Mouse (Mus musculus) limb, embryonic 13.5 days (tissue): Measurements from ENCODE around the gene Tab2. TPM values are rescaled to one million over a fixed set of nuclear protein-coding genes. Genes with fewer than 3 reads are reported as not detected.

ENCODE experiments used
- ATAC-seq: fragments of 200-750 bp; cut with Nextera tagmentation; 2 replicates; pipeline ENCODE4 v1.8.0; 2017; ENCODE audit warnings: low read depth, moderate number of reproducible peaks, moderate TSS enrichment; ENCODE audit not compliant: low FRiP score
- H3K27ac ChIP-seq: fragments of 300-500 bp; sonication (generic); 2 replicates; pipeline ENCODE4 v1.5.1; 2015; ENCODE audit warnings: inconsistent platforms, mild to moderate bottlenecking, moderate library complexity
- H3K27me3 ChIP-seq: fragments of 300-500 bp; sonication (generic); 2 replicates; pipeline ENCODE4 v1.6.1; 2015; ENCODE audit warnings: mild to moderate bottlenecking, inconsistent platforms
- H3K36me3 ChIP-seq: fragments of 300-500 bp; sonication (generic); 2 replicates; pipeline ENCODE4 v1.6.1; 2015; ENCODE audit warnings: inconsistent platforms, mild to moderate bottlenecking, moderate library complexity
- H3K4me1 ChIP-seq: fragments of 300-500 bp; sonication (generic); 2 replicates; pipeline ENCODE4 v1.6.1; 2015; ENCODE audit warnings: inconsistent platforms
- H3K4me2 ChIP-seq: fragments of 300-500 bp; sonication (generic); replicated peaks from 2 replicates; pipeline ENCODE4 v1.6.1; 2015; ENCODE audit warnings: inconsistent platforms, mild to moderate bottlenecking, moderate library complexity
- H3K4me3 ChIP-seq: fragments of 300-500 bp; sonication (generic); 2 replicates; pipeline ENCODE4 v1.5.1; 2015; ENCODE audit warnings: moderate library complexity, mild to moderate bottlenecking, inconsistent platforms
- H3K9ac ChIP-seq: fragments of 300-500 bp; sonication (generic); 2 replicates; pipeline ENCODE4 v1.6.1; 2015; ENCODE audit warnings: mild to moderate bottlenecking, inconsistent platforms
- H3K9me3 ChIP-seq: fragments of 300-500 bp; sonication (generic); 2 replicates; pipeline ENCODE4 v1.6.1; 2016; ENCODE audit warnings: inconsistent platforms
- WGBS: fragments of 180-500 bp; shearing (Covaris S2); methylation state at CpG from one replicate; pipeline ENCODE4 v1.1.7; 2015; 5-methylcytosine and 5-hydroxymethylcytosine counted together
- polyA plus RNA-seq: library from polyadenylated mRNA; unstranded; fragments of >200 nt; fragmentation: Nextera tagmentation; extraction: Ambion mirVana; gene quantifications from 2 replicates; pipeline ENCODE4 v1.2.1, GENCODE M21; 2015

Tab2 gene
- polyA plus RNA-seq, 1 experiment from 2014 or later: 29.7 TPM

GRCm38 (mm10) chr10:7943006-7943405, 13.0 kb downstream of the Tab2 start:
- Histone ChIP-seq H3K4me3 (no peak overlapping the region), H3K4me1 (peaks cover 3% of the 10 kb centered on the region), H3K9me3 (no peaks in the 10 kb centered on the region), H3K4me2 (no peak overlapping the region), H3K36me3 (peaks cover 13% of the 10 kb centered on the region), H3K27ac (no peak overlapping the region), H3K27me3 (no peaks in the 10 kb centered on the region), H3K9ac (no peak overlapping the region)
- no peak for ATAC-seq
- WGBS: 29% methylated on average over 3 of the region's 3 CpGs

GRCm38 (mm10) chr10:7936556-7937192, 19.4 kb downstream of the Tab2 start:
- peaks cover 3% of the 10 kb centered on the region; the same call in 1 of the 2 replicates for H3K36me3 ChIP-seq
- no peak for ATAC-seq
- H3K27ac ChIP-seq: no peak overlapping the region
- H3K9me3 ChIP-seq: no peaks in the 10 kb centered on the region
- no peaks in the 10 kb centered on the region for H3K27me3 ChIP-seq
- 78% methylated on average over 6 of the region's 6 CpGs for WGBS
- H3K4me2 ChIP-seq: no peak overlapping the region
- H3K4me3 ChIP-seq: no peak overlapping the region
- H3K9ac ChIP-seq: no peak overlapping the region
- peaks cover 17% of the 10 kb centered on the region for H3K4me1 ChIP-seq

- no peaks in the 10 kb centered on the region for H3K27me3 ChIP-seq
- no peak overlapping the region for H3K9ac ChIP-seq
- H3K27ac ChIP-seq: no peak overlapping the region
- no peak overlapping the region for H3K4me3 ChIP-seq
- 87% methylated on average over 2 of the region's 2 CpGs for WGBS
- no peaks in the 10 kb centered on the region for H3K36me3 ChIP-seq
- no peaks in the 10 kb centered on the region for H3K9me3 ChIP-seq
- H3K4me2 ChIP-seq: no peak overlapping the region
- H3K4me1 ChIP-seq: peaks cover 17% of the 10 kb centered on the region
- no peak for ATAC-seq
These were observed 23.1 kb downstream of the Tab2 start for GRCm38 (mm10) chr10:7932958-7933357.

DNA sequence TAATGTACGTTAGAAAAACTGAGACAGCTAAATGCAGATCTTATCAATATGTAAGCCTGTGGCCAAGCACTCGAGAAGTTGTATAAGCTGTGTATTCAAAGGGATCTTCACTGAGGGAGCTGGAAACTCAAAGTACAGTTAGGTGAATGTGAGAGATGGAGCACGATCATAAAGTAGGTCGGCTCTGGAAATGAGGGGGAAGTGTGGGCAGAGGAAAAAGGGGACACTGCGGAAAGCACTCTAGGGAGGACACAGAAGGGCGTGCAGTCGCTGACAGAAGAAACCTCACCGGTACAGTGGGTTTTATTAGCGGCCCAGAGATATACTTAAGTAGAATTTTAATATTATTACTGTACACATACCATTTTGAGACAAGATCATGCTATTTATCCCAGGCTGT, 27.0 kb downstream of the Tab2 start:
- Histone ChIP-seq H3K27me3 (no peaks in the 10 kb centered on the region), H3K9me3 (no peaks in the 10 kb centered on the region), H3K9ac (no peak overlapping the region), H3K4me3 (no peak overlapping the region), H3K27ac (no peak overlapping the region), H3K36me3 (peaks cover 7% of the 10 kb centered on the region), H3K4me2 (no peak overlapping the region), H3K4me1 (0 out of 2 replicates have a peak, but pooled peaks cover 6% of the 10 kb centered on the region)
- ATAC-seq: no peak
- WGBS: 87% methylated on average over 9 of the region's 9 CpGs

DNA sequence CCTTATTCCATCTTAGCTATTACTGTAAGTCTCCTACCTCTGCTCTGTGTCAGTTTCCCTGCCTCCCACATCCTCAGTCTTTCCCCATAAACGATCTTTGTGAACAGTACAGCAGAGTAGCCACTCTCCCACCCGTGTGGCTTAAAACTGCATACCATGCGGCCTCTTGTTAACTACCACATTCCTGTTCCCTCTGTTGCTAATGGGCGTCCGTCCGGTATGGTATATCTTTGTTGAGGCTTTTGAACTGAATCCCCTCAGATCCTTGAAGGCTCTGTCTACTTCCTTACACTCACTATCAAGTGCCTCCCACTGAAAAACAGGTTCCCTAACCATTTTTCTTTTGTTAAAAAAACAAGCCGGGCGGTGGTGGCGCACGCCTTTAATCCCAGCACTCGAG, 30.5 kb downstream of the Tab2 start:
- no peak overlapping the region for H3K4me3 ChIP-seq
- no peak for ATAC-seq
- no peak overlapping the region for H3K9ac ChIP-seq
- no peaks in the 10 kb centered on the region for H3K27me3 ChIP-seq
- H3K36me3 ChIP-seq: peaks cover 29% of the 10 kb centered on the region
- H3K27ac ChIP-seq: no peak overlapping the region
- no peaks in the 10 kb centered on the region for H3K9me3 ChIP-seq
- no peak overlapping the region for H3K4me2 ChIP-seq
- 0 out of 2 replicates have a peak, but pooled peaks cover 6% of the 10 kb centered on the region for H3K4me1 ChIP-seq
- 66% methylated on average over 11 of the region's 11 CpGs for WGBS

DNA sequence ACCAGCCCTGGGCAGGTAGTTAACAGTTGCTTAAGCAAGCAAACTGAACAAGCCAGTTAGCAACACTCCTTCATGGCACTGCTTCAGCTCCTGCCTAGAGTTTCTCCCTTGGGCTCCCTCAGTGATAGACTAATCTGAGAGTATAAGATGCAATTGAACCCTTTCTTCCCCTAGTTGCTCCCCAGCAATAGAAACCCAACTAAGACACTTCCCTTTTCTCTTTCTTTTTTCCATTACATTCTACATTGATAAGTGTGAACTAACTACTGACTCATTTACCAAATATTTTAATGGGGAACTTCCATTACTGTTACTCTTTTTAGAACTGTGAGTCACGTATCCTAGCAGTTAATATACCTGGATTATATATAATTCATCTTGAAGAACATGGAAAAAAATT, 32.6 kb downstream of the Tab2 start:
- no peak for ATAC-seq
- Histone ChIP-seq H3K4me3 (no peak overlapping the region), H3K4me1 (0 out of 2 replicates have a peak, but pooled peaks cover 6% of the 10 kb centered on the region), H3K9me3 (no peaks in the 10 kb centered on the region), H3K27me3 (no peaks in the 10 kb centered on the region), H3K27ac (no peak overlapping the region), H3K4me2 (no peak overlapping the region), H3K9ac (no peak overlapping the region), H3K36me3 (peaks cover 48% of the 10 kb centered on the region)
- 96% methylated on average over 1 of the region's 1 CpGs for WGBS

GRCm38 (mm10) chr10:7911268-7911667, 44.8 kb downstream of the Tab2 start:
- 68% methylated on average over 10 of the region's 10 CpGs for WGBS
- no peak overlapping the region for H3K4me3 ChIP-seq
- H3K9me3 ChIP-seq: no peaks in the 10 kb centered on the region
- no peak for ATAC-seq
- no peaks in the 10 kb centered on the region for H3K27me3 ChIP-seq
- no peaks in the 10 kb centered on the region; the same call in 1 of the 2 replicates for H3K4me1 ChIP-seq
- no peak overlapping the region for H3K27ac ChIP-seq
- no peak overlapping the region for H3K4me2 ChIP-seq
- H3K36me3 ChIP-seq: peaks cover 64% of the 10 kb centered on the region
- no peak overlapping the region for H3K9ac ChIP-seq

- peaks cover 77% of the 10 kb centered on the region for H3K36me3 ChIP-seq
- 89% methylated on average over 12 of the region's 12 CpGs for WGBS
- no peaks in the 10 kb centered on the region for H3K9me3 ChIP-seq
- no peaks in the 10 kb centered on the region for H3K27me3 ChIP-seq
- no peaks in the 10 kb centered on the region; the same call in 1 of the 2 replicates for H3K4me1 ChIP-seq
- H3K4me2 ChIP-seq: no peak overlapping the region
- H3K27ac ChIP-seq: no peak overlapping the region
- no peak overlapping the region for H3K4me3 ChIP-seq
- H3K9ac ChIP-seq: no peak overlapping the region
- no peak for ATAC-seq
These were observed 48.9 kb downstream of the Tab2 start for GRCm38 (mm10) chr10:7907151-7907550.

DNA sequence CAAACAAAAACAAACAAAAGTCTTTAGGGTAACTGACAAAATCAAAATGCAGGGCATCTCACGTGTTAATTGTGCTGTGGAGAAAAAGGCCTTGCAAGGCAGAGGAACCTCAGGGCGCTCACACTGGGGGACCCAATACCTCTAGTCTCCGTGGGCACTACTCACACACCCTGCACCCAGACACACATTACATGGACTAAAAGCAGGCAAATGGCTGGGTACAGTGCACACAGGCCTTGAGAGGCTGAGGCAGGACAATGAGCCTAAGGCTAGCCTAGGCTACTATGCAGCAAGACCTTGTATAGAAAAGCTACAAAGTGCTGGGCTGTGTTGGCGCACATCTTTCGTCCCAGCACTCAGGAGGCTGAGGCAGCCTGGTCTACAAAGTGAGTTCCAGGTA, 51.9 kb downstream of the Tab2 start:
- Histone ChIP-seq H3K27ac (no peak overlapping the region), H3K36me3 (peaks cover 84% of the 10 kb centered on the region), H3K4me1 (no peaks in the 10 kb centered on the region), H3K4me2 (no peak overlapping the region), H3K9me3 (no peaks in the 10 kb centered on the region), H3K27me3 (no peaks in the 10 kb centered on the region), H3K9ac (no peak overlapping the region), H3K4me3 (no peak overlapping the region)
- no peak for ATAC-seq
- WGBS: 95% methylated on average over 5 of the region's 5 CpGs

DNA sequence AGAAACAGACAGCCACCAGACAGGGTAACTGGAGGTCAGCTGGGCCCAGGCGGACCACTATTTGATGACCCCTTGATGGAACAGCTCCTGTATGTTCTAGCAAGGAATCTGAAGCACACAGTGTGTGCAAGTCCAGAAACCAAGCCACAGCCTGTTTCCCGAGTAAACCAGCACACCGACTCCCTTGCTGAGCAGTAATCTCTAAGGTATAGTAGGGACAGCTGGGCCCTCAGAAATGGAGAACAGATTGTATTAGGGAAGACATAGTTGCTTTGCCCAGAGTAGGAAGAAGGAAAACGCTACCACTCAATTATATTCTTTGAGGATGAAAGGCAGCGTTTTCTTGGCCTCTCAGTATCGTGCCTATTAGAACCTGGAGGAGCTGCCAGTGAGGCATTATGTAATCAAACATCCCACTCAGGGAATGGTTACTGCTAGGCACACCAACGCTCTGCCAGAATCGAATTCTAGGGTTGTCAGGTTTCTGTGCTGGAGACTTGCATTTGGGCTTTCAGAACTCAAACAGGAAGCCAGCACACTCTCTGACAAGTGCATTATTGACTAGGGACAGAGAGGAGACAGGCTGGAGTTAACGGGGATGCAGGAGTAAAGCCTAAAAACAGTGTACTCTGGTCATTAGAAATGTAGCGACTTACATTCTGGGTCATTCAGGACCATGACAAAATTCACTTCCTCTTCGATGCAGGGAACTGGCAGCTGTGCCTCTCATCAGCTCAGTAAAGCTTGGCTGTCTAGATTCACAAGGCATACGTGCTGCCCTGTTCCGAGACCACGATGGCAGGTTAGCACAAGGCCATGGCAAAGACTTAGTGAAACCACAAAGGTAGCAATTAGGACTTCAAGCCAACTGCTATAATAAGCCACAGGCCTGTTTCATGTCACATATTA, 55.1 kb downstream of the Tab2 start:
- Histone ChIP-seq H3K4me2 (no peak overlapping the region), H3K36me3 (peaks cover 58% of the 10 kb centered on the region), H3K27me3 (no peaks in the 10 kb centered on the region), H3K9ac (no peak overlapping the region), H3K4me1 (no peaks in the 10 kb centered on the region), H3K9me3 (no peaks in the 10 kb centered on the region), H3K4me3 (no peak overlapping the region), H3K27ac (no peak overlapping the region; the same call in 1 of the 2 replicates)
- WGBS: 88% methylated on average over 14 of the region's 14 CpGs
- no peak for ATAC-seq

DNA sequence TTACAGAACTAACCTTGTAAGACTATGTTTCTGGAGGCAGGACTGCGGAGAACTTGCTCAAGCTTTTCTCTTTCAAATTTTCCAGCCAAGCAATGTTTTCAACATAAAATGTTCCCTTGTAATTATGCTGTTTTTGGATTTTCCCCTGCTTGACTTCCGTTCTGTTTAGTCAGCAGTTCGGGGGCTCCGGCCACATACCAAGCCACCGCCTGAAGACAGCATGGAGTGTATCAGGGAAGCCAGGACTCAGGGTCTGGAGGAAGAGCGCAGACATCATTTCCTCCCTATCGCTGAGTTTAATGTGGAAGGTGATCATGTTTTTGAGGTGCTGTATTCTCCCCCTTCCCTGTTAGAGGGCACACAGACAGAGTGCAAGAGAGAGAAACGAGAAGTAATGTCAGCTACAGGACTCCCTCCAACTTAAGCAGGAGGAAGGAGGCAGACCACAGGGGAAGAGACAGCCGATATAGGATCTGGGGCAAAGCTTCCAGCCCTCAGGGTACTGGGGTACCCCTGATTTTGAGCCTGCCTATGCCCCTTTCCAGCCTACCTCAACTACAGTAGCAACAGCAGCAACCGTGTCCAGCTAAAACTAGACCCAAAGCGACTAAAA, 67.7 kb downstream of the Tab2 start:
- Histone ChIP-seq H3K36me3 (no peaks in the 10 kb centered on the region), H3K4me2 (no peak overlapping the region), H3K27me3 (no peaks in the 10 kb centered on the region), H3K4me1 (no peaks in the 10 kb centered on the region), H3K9me3 (no peaks in the 10 kb centered on the region), H3K27ac (no peak overlapping the region; the same call in 1 of the 2 replicates), H3K4me3 (no peak overlapping the region), H3K9ac (no peak overlapping the region)
- ATAC-seq: no peak
- WGBS: 85% methylated on average over 11 of the region's 11 CpGs

- H3K9me3 ChIP-seq: no peaks in the 10 kb centered on the region
- H3K27ac ChIP-seq: no peak overlapping the region
- no peaks in the 10 kb centered on the region for H3K4me1 ChIP-seq
- H3K4me2 ChIP-seq: no peak overlapping the region
- no peak overlapping the region for H3K9ac ChIP-seq
- no peaks in the 10 kb centered on the region for H3K27me3 ChIP-seq
- no peak overlapping the region for H3K4me3 ChIP-seq
- ATAC-seq: peak; percentile 57; the same call in 1 of the 2 replicates
- WGBS: 9% methylated on average over 5 of the region's 5 CpGs
- H3K36me3 ChIP-seq: no peaks in the 10 kb centered on the region
These were observed 72.5 kb downstream of the Tab2 start for GRCm38 (mm10) chr10:7883524-7883923.
